Mouse (Mus musculus): ENCODE data around the gene Hoxa13. TPM values are rescaled to one million over a fixed set of nuclear protein-coding genes. Genes with fewer than 3 reads are reported as not detected.

The Hoxa13 gene
- total and polyA plus RNA-seq, 3 experiments, result not detected

- no peaks in the 10 kb centered on the region for H3K79me2 ChIP-seq (ENCODE audit: control insufficient read depth, insufficient read depth, low read length, poor library complexity)
- no peaks in the 10 kb centered on the region for H3K4me1 ChIP-seq (ENCODE audit: control insufficient read depth in 1 of 2, insufficient read depth in 2 of 2, low read length in 2 of 2)
- H3K27ac ChIP-seq (ENCODE audit: control insufficient read depth, low read depth, low read length), result no peak overlapping the region
- H3K9me3 ChIP-seq (replicated peaks; ENCODE audit: insufficient read depth, low read length), result no peaks in the 10 kb centered on the region
- DNase-seq (ENCODE audit: low read depth, low spot score), result no peak
- H3K36me3 ChIP-seq (ENCODE audit: control insufficient read depth in 1 of 2, insufficient read depth in 2 of 2, low read length in 2 of 2), result no peaks in the 10 kb centered on the region
- no peak overlapping the region for H3K4me3 ChIP-seq (ENCODE audit: control insufficient read depth in 1 of 2, insufficient read depth in 1 of 2, low read depth in 2 of 2, low read length in 2 of 2)
- H3K27me3 ChIP-seq (ENCODE audit: control insufficient read depth in 1 of 2, insufficient read depth in 2 of 2, low read length in 2 of 2), result no peaks in the 10 kb centered on the region
- TF ChIP-seq POLR2AphosphoS5 (IDR thresholded peaks at IDR 0.05; ENCODE audit: borderline replicate concordance, low read depth, low read length) (no peak), KAT2A (conservative IDR thresholded peaks at IDR 0.05; ENCODE audit: low read depth, low read length) (no peak), GATA1 (IDR thresholded peaks at IDR 0.05; ENCODE audit: low read depth, low read length) (no peak), RCOR1 (IDR thresholded peaks at IDR 0.05; ENCODE audit: low read depth, low read length) (no peak), SIN3A (IDR thresholded peaks at IDR 0.05; ENCODE audit: low read length) (no peak), TAL1 (IDR thresholded peaks at IDR 0.05; ENCODE audit: low read length) (no peak), GABPA (IDR thresholded peaks at IDR 0.05; ENCODE audit: low read depth, low read length) (no peak), MEF2A (IDR thresholded peaks at IDR 0.05; ENCODE audit: extremely low read depth, insufficient replicate concordance, low read depth, low read length, poor library complexity, severe bottlenecking) (no peak), E2F4 (IDR thresholded peaks at IDR 0.05; ENCODE audit: borderline replicate concordance, low read depth, low read length) (no peak), NELFE (IDR thresholded peaks at IDR 0.05; ENCODE audit: low read depth, low read length) (no peak), RAD21 (IDR thresholded peaks at IDR 0.05; ENCODE audit: low read depth, low read length) (no peak), MAFK (IDR thresholded peaks at IDR 0.05; ENCODE audit: borderline replicate concordance, low read depth, low read length) (no peak), JUND (IDR thresholded peaks at IDR 0.05; ENCODE audit: low read depth, low read length) (no peak), ETS1 (IDR thresholded peaks at IDR 0.05; ENCODE audit: low read depth, low read length) (no peak), NRF1 (IDR thresholded peaks at IDR 0.05; ENCODE audit: insufficient read depth, low read depth, low read length, poor library complexity, severe bottlenecking) (no peak), MAX (IDR thresholded peaks at IDR 0.05; ENCODE audit: low read length) (no peak), UBTF (IDR thresholded peaks at IDR 0.05; ENCODE audit: borderline replicate concordance, insufficient read depth, low read depth, low read length) (no peak), MAZ (IDR thresholded peaks at IDR 0.05; ENCODE audit: low read depth, low read length) (no peak), ZNF384 (IDR thresholded peaks at IDR 0.05; ENCODE audit: low read depth, low read length) (no peak)
- H3K9ac ChIP-seq (ENCODE audit: control insufficient read depth, low read depth, low read length, poor library complexity, severe bottlenecking), result no peak overlapping the region
These were observed 27.6 kb downstream of the Hoxa13 start for GRCm38 (mm10) chr6:52232984-52233545.

- no peak overlapping the region for H3K27ac ChIP-seq (ENCODE audit: control insufficient read depth, low read depth, low read length)
- H3K27me3 ChIP-seq (ENCODE audit: control insufficient read depth in 1 of 2, insufficient read depth in 2 of 2, low read length in 2 of 2), result no peaks in the 10 kb centered on the region
- no peak for DNase-seq (ENCODE audit: low read depth, low spot score)
- H3K4me1 ChIP-seq (ENCODE audit: control insufficient read depth in 1 of 2, insufficient read depth in 2 of 2, low read length in 2 of 2), result no peaks in the 10 kb centered on the region
- TF ChIP-seq MAFK (IDR thresholded peaks at IDR 0.05; ENCODE audit: borderline replicate concordance, low read depth, low read length), result no peak
- TF ChIP-seq GATA1 (IDR thresholded peaks at IDR 0.05; ENCODE audit: low read depth, low read length), result no peak
- no peak for TF ChIP-seq TAL1 (IDR thresholded peaks at IDR 0.05; ENCODE audit: low read length)
- TF ChIP-seq EP300 (IDR thresholded peaks at IDR 0.05; ENCODE audit: low read depth in 1 of 2, low read length in 2 of 2), result no peak
- no peak for TF ChIP-seq USF2 (IDR thresholded peaks at IDR 0.05; ENCODE audit: borderline replicate concordance in 1 of 2, insufficient read depth in 1 of 2, low read depth in 1 of 2, low read length in 2 of 2)
- TF ChIP-seq UBTF (IDR thresholded peaks at IDR 0.05; ENCODE audit: borderline replicate concordance, insufficient read depth, low read depth, low read length), result no peak
- TF ChIP-seq SIN3A (IDR thresholded peaks at IDR 0.05; ENCODE audit: low read length), result no peak
- TF ChIP-seq RCOR1 (IDR thresholded peaks at IDR 0.05; ENCODE audit: low read depth, low read length), result no peak
- TF ChIP-seq GABPA (IDR thresholded peaks at IDR 0.05; ENCODE audit: low read depth, low read length), result no peak
- TF ChIP-seq TBP (IDR thresholded peaks at IDR 0.05; ENCODE audit: low read depth, low read length), result no peak
- TF ChIP-seq MYB (IDR thresholded peaks at IDR 0.05; ENCODE audit: low read depth, low read length), result no peak
- no peak for TF ChIP-seq KAT2A (conservative IDR thresholded peaks at IDR 0.05; ENCODE audit: low read depth, low read length)
- no peak for TF ChIP-seq RAD21 (IDR thresholded peaks at IDR 0.05; ENCODE audit: low read depth, low read length)
- TF ChIP-seq ZC3H11A (IDR thresholded peaks at IDR 0.05; ENCODE audit: low read depth, low read length), result no peak
- no peak for TF ChIP-seq MEF2A (IDR thresholded peaks at IDR 0.05; ENCODE audit: extremely low read depth, insufficient replicate concordance, low read depth, low read length, poor library complexity, severe bottlenecking)
- no peak for TF ChIP-seq ETS1 (IDR thresholded peaks at IDR 0.05; ENCODE audit: low read depth, low read length)
- no peak for TF ChIP-seq MYC (IDR thresholded peaks at IDR 0.05; ENCODE audit: low read depth, low read length)
- no peak for TF ChIP-seq CHD2 (IDR thresholded peaks at IDR 0.05; ENCODE audit: low read length)
- no peak for TF ChIP-seq ZMIZ1 (IDR thresholded peaks at IDR 0.05; ENCODE audit: low read depth, low read length)
- no peaks in the 10 kb centered on the region for H3K9me3 ChIP-seq (replicated peaks; ENCODE audit: insufficient read depth, low read length)
- H3K79me2 ChIP-seq (ENCODE audit: control insufficient read depth, insufficient read depth, low read length, poor library complexity), result no peaks in the 10 kb centered on the region
- H3K9ac ChIP-seq (ENCODE audit: control insufficient read depth, low read depth, low read length, poor library complexity, severe bottlenecking), result no peak overlapping the region
- H3K4me3 ChIP-seq (ENCODE audit: control insufficient read depth in 1 of 2, insufficient read depth in 1 of 2, low read depth in 2 of 2, low read length in 2 of 2), result no peak overlapping the region
- no peaks in the 10 kb centered on the region for H3K36me3 ChIP-seq (ENCODE audit: control insufficient read depth in 1 of 2, insufficient read depth in 2 of 2, low read length in 2 of 2)
These were observed 28.1 kb downstream of the Hoxa13 start for GRCm38 (mm10) chr6:52232568-52232965.
